Mouse (Mus musculus): Measurements from ENCODE around the gene Arhgdig. TPM values are rescaled to one million over a fixed set of nuclear protein-coding genes. Genes with fewer than 3 reads are reported as not detected.

Gene Arhgdig
- polyA plus RNA-seq, 1 experiment from 2014 or later: 9.3 TPM

DNA sequence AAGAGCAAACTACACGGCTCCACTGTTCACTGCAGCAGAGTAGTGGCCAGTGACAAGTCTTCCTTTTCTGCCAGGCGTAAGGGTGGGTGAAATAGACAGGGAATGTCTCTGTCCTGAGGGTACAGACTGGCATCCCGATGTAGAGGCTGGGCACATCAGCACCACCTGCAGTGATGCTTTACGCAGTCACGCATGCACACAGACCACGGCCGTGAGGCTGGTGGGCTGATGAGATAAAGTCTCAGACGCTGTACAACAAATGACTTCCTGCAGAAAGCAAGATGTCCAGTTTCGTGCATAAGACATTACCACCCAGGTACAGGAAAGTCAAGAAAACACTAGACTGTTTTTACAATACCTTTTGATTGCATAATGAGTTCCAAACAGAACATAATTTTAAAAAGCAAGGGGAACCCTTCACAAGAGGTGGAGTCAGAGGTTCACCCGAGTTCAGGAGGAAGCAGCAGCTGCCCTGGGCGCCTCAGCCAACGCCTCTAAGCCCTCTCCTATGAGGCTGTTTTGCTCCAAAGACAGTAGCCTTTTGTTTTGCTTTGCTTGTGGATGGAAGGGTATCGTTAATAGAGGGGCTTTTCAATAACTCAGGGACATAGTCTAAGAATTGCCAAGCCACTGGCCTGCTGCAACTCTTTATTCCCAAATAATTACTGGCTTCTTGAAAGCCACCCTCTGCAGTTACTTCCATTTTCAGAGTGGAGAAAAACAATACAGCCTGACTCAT, 27.7 kb upstream of the Arhgdig start:
- H3K27ac ChIP-seq: 0 out of 2 replicates have a peak overlapping the region, but pooled peaks have one; percentile 11

DNA sequence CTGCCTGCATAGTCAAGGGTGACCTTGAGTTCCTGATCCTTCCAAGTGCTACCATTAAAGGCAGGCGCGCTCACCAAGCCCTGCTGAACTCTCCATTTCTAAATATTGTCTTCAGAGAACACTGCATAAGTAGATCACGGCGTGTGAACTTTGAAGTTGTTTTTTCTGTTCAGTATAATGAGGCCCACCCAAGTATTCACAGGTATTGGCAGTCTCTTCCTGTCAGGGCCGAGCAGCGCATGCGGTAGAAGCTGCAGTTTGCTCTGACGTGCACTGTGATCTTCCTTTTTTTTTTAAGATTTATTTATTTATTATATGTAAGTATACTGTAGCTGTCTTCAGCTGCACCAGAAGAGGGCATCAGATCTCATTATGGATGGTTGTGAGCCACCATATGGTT, 26.8 kb upstream of the Arhgdig start:
- no peak for ATAC-seq (replicated peaks; ENCODE audit: low FRiP score)
- Histone ChIP-seq H3K4me1 (no peaks in the 10 kb centered on the region; the same call in 1 of the 2 replicates), H3K27me3 (no peaks in the 10 kb centered on the region), H3K4me3 (replicated peaks) (no peak overlapping the region), H3K27ac (no peak overlapping the region), H3K9ac (no peak overlapping the region), H3K9me3 (replicated peaks) (no peaks in the 10 kb centered on the region), H3K4me2 (no peak overlapping the region), H3K36me3 (no peaks in the 10 kb centered on the region)
- WGBS: 87% methylated on average over 8 of the region's 8 CpGs

More for the DNA sequence above, 27.7 kb upstream of the Arhgdig start:
- no peaks in the 10 kb centered on the region for H3K36me3 ChIP-seq
- no peaks in the 10 kb centered on the region for H3K27me3 ChIP-seq
- no peak for ATAC-seq (replicated peaks; ENCODE audit: low FRiP score)
- no peaks in the 10 kb centered on the region; the same call in 1 of the 2 replicates for H3K4me1 ChIP-seq
- no peak overlapping the region for H3K4me2 ChIP-seq
- no peak overlapping the region for H3K4me3 ChIP-seq (replicated peaks)
- 64% methylated on average over 13 of the region's 13 CpGs for WGBS
- no peak overlapping the region for H3K9ac ChIP-seq
- no peaks in the 10 kb centered on the region for H3K9me3 ChIP-seq (replicated peaks)

DNA sequence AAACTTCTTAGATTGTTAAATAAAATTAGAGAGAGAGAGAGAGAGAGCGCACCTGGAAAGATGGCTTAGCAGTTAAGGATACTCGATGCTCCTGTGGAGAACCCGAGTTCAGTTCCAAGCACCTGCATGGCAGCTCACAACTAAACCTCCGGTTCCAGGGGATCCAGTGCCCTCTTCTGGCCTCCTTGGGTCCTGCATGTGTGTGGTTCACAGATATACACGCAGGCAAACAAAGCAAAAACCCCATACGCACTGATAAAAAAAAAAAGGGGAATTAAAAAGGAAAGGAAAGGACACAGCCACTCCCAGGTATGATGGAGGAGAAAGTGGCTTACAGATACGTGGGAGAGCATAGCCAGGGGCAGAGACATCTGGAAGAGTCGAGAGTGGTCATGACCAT, 25.3 kb upstream of the Arhgdig start:
- Histone ChIP-seq H3K27ac (no peak overlapping the region), H3K9ac (no peak overlapping the region), H3K9me3 (replicated peaks) (no peaks in the 10 kb centered on the region), H3K36me3 (no peaks in the 10 kb centered on the region), H3K27me3 (no peaks in the 10 kb centered on the region), H3K4me1 (no peaks in the 10 kb centered on the region; the same call in 1 of the 2 replicates), H3K4me2 (no peak overlapping the region), H3K4me3 (replicated peaks) (no peak overlapping the region)
- ATAC-seq (replicated peaks; ENCODE audit: low FRiP score): no peak
- 78% methylated on average over 8 of the region's 8 CpGs for WGBS

DNA sequence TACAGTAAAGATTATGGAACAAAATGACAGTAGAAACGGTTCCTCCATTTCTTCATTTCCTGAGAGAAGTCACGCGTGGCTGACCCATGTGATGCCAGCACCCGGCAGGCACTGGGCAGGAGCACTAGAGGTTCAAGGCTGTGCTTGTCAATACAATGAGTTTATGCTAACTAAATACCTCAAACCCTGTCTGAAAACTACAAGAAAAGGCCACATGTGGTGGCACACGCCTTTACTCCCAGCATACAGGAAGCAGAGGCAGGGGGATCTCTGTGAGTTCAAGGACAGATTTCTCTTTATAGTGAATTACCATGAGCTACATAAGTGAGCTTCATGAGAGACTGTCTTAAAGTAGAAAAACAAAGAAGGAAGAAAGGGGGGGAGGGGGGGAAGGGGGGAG, 23.6 kb upstream of the Arhgdig start:
- H3K9me3 ChIP-seq (replicated peaks): no peaks in the 10 kb centered on the region
- 0 out of 2 replicates have a peak overlapping the region, but pooled peaks have one; percentile 3 for H3K27ac ChIP-seq
- no peak for ATAC-seq (replicated peaks; ENCODE audit: low FRiP score)

DNA sequence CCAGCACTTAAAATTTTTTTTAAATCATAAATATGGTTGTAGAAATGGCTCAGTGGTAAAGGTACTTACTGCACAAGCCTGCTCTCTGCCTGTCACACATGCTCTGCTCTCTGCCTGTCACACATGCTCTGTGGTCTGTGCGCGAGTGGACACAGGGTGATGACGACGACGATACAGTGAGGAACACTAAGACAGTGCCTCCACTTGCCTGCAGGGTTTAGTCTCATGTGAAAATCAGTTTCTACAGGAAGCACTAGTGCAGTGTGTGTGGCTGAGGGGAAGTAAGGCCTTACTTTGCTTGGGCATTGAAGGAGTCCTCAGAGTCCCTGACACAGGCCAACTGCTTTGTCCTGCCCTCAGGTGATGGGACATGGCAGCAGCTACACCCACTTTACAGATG, 22.2 kb upstream of the Arhgdig start:
- no peaks in the 10 kb centered on the region for H3K27me3 ChIP-seq
- H3K36me3 ChIP-seq: no peaks in the 10 kb centered on the region
- WGBS: 96% methylated on average over 5 of the region's 5 CpGs
- H3K27ac ChIP-seq: no peak overlapping the region
- peaks cover 13% of the 10 kb centered on the region; the same call in 1 of the 2 replicates for H3K4me1 ChIP-seq
- no peak for ATAC-seq (replicated peaks; ENCODE audit: low FRiP score)
- no peak overlapping the region for H3K9ac ChIP-seq
- no peak overlapping the region for H3K4me3 ChIP-seq (replicated peaks)
- H3K9me3 ChIP-seq (replicated peaks): no peaks in the 10 kb centered on the region
- H3K4me2 ChIP-seq: no peak overlapping the region

More for the DNA sequence above, 23.6 kb upstream of the Arhgdig start:
- H3K36me3 ChIP-seq: no peaks in the 10 kb centered on the region
- H3K9ac ChIP-seq: no peak overlapping the region
- no peak overlapping the region for H3K4me3 ChIP-seq (replicated peaks)
- WGBS: 83% methylated on average over 5 of the region's 5 CpGs
- no peaks in the 10 kb centered on the region for H3K27me3 ChIP-seq
- no peaks in the 10 kb centered on the region; the same call in 1 of the 2 replicates for H3K4me1 ChIP-seq
- no peak overlapping the region for H3K4me2 ChIP-seq

DNA sequence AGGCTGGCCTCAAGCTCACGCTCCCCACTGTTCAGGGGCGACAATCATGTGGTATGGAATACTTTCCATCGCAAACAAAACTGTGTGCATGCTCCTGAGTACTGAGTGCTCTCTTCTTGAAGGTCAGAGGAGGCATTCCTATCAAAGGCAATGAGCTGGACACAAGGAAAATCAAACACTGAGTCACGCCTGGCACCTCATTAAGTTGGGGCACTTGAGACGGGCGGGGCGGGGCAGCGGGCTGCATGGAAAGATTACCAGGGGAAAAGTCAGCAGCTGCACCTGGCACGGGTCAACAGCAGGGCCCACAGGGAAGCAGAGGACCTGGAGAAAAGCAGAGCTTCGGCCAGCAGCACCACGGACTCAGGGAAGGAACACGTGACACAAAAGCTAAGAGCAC, 17.6 kb upstream of the Arhgdig start:
- H3K4me2 ChIP-seq: no peak overlapping the region
- H3K36me3 ChIP-seq: 0 out of 2 replicates have a peak, but pooled peaks cover 2% of the 10 kb centered on the region
- H3K4me3 ChIP-seq (replicated peaks): no peak overlapping the region
- peak overlapping the region; percentile 66 for H3K27ac ChIP-seq
- no peak overlapping the region for H3K9ac ChIP-seq
- H3K27me3 ChIP-seq: no peaks in the 10 kb centered on the region
- H3K9me3 ChIP-seq (replicated peaks): no peaks in the 10 kb centered on the region
- WGBS: 59% methylated on average over 12 of the region's 12 CpGs
- 0 out of 2 replicates have a peak, but pooled peaks have one; percentile 33 for ATAC-seq (replicated peaks; ENCODE audit: low FRiP score)
- peaks cover 14% of the 10 kb centered on the region; the same call in 1 of the 2 replicates for H3K4me1 ChIP-seq

DNA sequence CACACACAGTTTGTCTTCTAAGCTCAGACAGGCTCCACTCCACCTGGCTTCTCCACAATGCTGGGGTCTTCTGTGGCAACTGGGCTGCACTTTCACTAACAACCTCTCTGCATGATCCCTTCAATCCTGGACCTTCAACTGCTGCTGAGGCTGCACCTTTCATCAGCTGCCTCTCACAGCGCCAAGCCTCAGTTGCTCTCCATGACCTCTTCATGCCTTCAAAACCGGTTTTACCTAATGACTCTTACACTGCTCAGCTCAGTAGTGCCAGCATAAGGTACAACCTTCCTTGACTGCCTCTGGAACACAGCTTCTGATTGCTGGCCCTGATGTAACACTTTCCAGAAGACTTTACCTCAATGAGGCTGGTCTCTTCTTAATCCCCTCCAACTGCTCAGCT, 13.9 kb upstream of the Arhgdig start:
- Histone ChIP-seq H3K9ac (no peak overlapping the region), H3K4me3 (replicated peaks) (no peak overlapping the region), H3K4me1 (peaks cover 14% of the 10 kb centered on the region; the same call in 1 of the 2 replicates), H3K36me3 (peaks cover 13% of the 10 kb centered on the region), H3K27ac (no peak overlapping the region; the same call in 1 of the 2 replicates), H3K9me3 (replicated peaks) (no peaks in the 10 kb centered on the region), H3K4me2 (no peak overlapping the region), H3K27me3 (no peaks in the 10 kb centered on the region)
- WGBS: 77% methylated on average over 2 of the region's 2 CpGs
- ATAC-seq (replicated peaks; ENCODE audit: low FRiP score): no peak

DNA sequence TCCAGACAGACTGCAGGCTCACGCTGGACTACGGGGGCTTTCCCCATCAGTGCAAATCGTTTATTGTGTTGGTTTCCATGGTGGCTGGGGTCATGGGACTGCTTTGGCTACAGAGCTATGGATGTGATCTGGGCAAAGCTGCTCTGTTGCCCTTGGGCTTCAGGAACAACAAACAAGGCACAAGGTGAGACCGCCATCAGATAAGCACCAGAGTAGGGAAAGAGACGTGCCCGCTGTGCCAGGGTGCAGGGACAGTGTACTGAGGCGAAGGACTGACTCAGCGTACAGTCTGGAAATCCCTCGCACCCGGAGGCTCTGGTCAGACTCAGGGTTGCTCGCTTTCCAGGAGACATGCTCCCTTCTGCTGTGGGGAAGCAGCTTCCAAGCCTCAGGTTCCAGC, 5.1 kb upstream of the Arhgdig start:
- 86% methylated on average over 11 of the region's 11 CpGs for WGBS
- H3K9ac ChIP-seq: no peak overlapping the region
- H3K4me3 ChIP-seq (replicated peaks): no peak overlapping the region
- ATAC-seq (replicated peaks; ENCODE audit: low FRiP score): no peak
- H3K4me1 ChIP-seq: no peaks in the 10 kb centered on the region
- H3K27ac ChIP-seq: no peak overlapping the region
- peaks cover 23% of the 10 kb centered on the region; the same call in 1 of the 2 replicates for H3K36me3 ChIP-seq
- no peaks in the 10 kb centered on the region for H3K27me3 ChIP-seq
- no peaks in the 10 kb centered on the region for H3K9me3 ChIP-seq (replicated peaks)
- H3K4me2 ChIP-seq: no peak overlapping the region

DNA sequence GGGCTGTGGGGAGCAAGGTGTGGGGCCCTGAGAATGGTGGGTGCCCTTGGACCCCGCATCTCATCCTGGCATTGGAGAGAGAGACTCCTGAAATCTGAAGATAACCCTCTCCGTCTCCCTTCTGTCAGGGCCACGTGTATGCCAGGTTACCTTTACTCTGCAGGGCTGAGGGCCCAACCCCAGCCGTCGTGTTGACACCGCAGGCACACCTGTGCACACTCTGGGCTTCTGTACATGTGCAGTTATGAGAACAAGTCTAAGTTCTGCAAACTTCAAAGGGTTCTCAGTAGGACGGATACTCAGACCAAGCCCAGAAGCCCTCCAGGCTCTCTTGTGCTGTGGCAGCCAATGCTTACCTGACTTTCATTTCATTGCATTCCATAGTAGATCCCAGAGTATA, 4.7 kb upstream of the Arhgdig start:
- H3K4me1 ChIP-seq: no peaks in the 10 kb centered on the region
- no peak overlapping the region for H3K27ac ChIP-seq
- no peaks in the 10 kb centered on the region for H3K9me3 ChIP-seq (replicated peaks)
- peaks cover 23% of the 10 kb centered on the region; the same call in 1 of the 2 replicates for H3K36me3 ChIP-seq
- no peak for ATAC-seq (replicated peaks; ENCODE audit: low FRiP score)
- no peak overlapping the region for H3K4me3 ChIP-seq (replicated peaks)
- H3K27me3 ChIP-seq: no peaks in the 10 kb centered on the region
- no peak overlapping the region for H3K4me2 ChIP-seq
- no peak overlapping the region for H3K9ac ChIP-seq
- 88% methylated on average over 7 of the region's 7 CpGs for WGBS

DNA sequence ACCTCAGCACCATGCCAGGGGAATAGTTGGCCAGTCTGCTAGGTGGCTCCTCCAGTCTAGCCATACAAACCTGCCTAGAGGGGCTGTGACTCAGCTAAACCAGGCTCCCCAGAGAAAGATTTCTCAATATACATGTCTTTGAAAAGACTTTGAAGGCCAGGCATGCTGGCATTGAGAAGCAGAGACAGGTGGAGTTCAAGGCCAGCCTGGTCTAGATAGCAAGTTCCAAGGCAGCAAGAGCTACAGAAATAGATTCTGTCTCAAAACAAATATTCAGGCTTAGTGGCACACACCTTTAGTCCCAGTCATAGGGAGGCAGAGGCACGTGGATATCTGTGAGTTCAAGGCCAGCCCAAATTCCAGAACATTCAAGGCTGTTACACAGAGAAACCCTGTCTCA, 1.2 kb downstream of the Arhgdig start:
- H3K9ac ChIP-seq: no peak overlapping the region
- H3K27ac ChIP-seq: no peak overlapping the region
- H3K36me3 ChIP-seq: no peaks in the 10 kb centered on the region
- H3K9me3 ChIP-seq (replicated peaks): no peaks in the 10 kb centered on the region
- H3K27me3 ChIP-seq: peaks cover 39% of the 10 kb centered on the region
- peaks cover 38% of the 10 kb centered on the region for H3K4me1 ChIP-seq
- H3K4me3 ChIP-seq (replicated peaks): no peak overlapping the region
- no peak overlapping the region for H3K4me2 ChIP-seq
- no peak for ATAC-seq (replicated peaks; ENCODE audit: low FRiP score)
- 70% methylated on average over 1 of the region's 1 CpGs for WGBS

DNA sequence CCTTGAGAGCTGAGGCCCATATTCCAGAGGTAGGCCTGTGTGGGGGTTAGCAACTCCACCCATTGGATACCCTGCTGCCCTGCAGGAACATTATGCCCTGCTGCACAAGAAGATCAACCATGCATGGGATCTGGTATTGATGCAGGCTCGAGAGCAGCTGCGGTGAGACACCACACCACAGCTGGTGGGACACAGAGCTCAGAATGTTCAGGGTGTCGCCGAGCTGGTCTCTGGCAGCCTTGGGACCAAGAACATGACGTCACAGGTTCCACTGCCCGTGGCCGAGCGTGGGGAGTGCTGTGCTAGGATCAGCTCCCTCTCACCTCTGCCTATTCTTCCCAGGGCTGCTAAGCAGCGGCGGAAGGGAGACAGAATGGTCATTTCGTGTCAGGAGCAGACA, 2.8 kb downstream of the Arhgdig start:
- no peak overlapping the region for H3K4me2 ChIP-seq
- H3K9me3 ChIP-seq (replicated peaks): no peaks in the 10 kb centered on the region
- no peak overlapping the region for H3K4me3 ChIP-seq (replicated peaks)
- no peak overlapping the region for H3K27ac ChIP-seq
- no peak for ATAC-seq (replicated peaks; ENCODE audit: low FRiP score)
- H3K36me3 ChIP-seq: no peaks in the 10 kb centered on the region
- H3K27me3 ChIP-seq: peaks cover 55% of the 10 kb centered on the region
- peaks cover 51% of the 10 kb centered on the region for H3K4me1 ChIP-seq
- no peak overlapping the region for H3K9ac ChIP-seq
- 23% methylated on average over 11 of the region's 11 CpGs for WGBS

DNA sequence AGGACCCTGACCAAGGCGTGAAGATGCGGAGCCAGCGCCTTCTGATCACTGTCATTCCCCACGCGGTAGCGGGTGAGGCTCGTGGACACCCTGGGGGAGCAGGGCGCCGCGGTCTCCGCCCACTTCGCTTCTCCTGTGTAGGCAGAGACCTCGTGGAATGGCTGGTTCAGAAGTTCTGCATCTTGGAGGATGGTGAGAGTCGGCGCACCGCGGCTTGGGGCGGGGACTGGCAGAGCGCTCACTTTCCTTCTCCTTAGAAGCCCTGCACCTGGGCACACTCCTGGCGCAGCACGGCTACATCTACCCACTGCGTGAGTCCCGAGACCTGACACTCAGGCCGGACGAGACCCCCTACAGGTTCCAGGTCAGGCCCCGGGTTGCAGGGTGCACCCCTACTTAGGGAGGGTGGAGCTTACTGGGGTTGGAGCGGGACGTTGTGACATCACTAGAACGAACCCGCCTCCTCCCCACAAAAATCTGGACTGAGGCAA, 4.2 kb downstream of the Arhgdig start:
- Histone ChIP-seq H3K27me3 (peaks cover 61% of the 10 kb centered on the region), H3K4me1 (peaks cover 51% of the 10 kb centered on the region), H3K36me3 (peaks cover under 1% of the 10 kb centered on the region; the same call in 1 of the 2 replicates), H3K27ac (no peak overlapping the region), H3K4me3 (replicated peaks) (peak overlapping the region; percentile 52), H3K9me3 (replicated peaks) (no peaks in the 10 kb centered on the region), H3K9ac (peak overlapping the region; percentile 24), H3K4me2 (peak overlapping the region; percentile 95)
- ATAC-seq (replicated peaks; ENCODE audit: low FRiP score): no peak
- WGBS: 1% methylated on average over 30 of the region's 30 CpGs

Data from kidney, embryonic 15.5 days (tissue).